Mouse (Mus musculus) cerebellum, adult (tissue): ENCODE results near the gene Heatr6.

Source experiments
- ATAC-seq: cut with Nextera tagmentation; 2 replicates; pipeline ENCODE4 v1.9.2; 2017; ENCODE audit warnings: mild to moderate bottlenecking, moderate library complexity, mixed read lengths; ENCODE audit not compliant: insufficient number of reproducible peaks, low FRiP score, low TSS enrichment

The Heatr6 gene

DNA sequence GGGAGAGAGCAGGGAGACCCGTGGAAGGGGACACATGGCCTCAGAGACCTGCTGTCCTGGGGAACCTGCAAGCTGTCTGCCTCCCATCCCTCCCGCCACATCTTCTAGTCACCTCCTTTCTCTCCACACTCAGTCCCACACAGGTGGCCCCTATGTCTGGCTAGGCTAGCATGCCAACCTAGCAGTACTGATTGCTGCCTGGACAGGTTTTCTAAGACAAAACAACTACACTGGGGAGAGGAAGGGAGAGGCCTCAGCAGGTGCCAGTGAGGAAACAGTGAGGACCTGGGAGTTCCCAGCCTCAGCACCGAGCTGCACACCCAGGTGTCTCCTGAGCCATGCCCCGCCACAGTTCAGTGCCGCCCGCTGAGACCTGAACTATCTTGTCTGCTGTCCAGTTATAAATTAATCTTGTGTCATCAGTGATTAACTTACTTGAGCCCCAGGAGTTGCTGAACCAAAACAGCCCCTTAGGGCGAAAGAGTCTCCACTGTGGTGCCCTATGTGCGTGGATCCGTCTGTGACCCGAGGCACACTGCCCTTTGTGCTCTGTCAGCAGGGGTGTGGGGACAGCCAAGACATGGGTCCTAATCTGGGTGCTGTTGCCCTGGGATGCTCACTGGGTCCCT, 43.6 kb downstream of the Heatr6 start:
- ATAC-seq: no peak

- no peak for ATAC-seq
Observed at GRCm38 (mm10) chr11:83799871-83800430, 46.5 kb downstream of the Heatr6 start.

GRCm38 (mm10) chr11:83802166-83802565, 48.7 kb downstream of the Heatr6 start:
- no peak for ATAC-seq

GRCm38 (mm10) chr11:83802581-83802980, 49.1 kb downstream of the Heatr6 start:
- no peak for ATAC-seq

DNA sequence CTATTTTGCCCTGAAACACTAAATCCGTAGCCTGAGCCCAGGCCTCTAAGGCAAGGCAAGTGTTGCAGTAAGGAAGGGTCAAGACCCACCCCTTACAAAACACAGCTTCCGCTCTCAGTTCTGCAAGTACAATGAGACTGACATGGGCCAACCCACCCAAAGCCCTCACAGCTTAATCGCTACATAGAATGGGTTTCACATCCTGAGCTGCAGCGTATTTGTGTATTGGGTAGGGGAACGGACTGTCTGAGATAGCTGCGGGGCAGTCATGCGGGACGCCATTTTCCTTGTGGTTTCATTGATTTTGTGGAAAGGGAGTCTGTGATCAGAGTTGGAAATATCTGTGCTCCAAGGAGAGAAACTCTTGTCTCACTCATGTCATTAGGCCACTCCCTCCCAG, 56.9 kb downstream of the Heatr6 start:
- ATAC-seq: no peak

DNA sequence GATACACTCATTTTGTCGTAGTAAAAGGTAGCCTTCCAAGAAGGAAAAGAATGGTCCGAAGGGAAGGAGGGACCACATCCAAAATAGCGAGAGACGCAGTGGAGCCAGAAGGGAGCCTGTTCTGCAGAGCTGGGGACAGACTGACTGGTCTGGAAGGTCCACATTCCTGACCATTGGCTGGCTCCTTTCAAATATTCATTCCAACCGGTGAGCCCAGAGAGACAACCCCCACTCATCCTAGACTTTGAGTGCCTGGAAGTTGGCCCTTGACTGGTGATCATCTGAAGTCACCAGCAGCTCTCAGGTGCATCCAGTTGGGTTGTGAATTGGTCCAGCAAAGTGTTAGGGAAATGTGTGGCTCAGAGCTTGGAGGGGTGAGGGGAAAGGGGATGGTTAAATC, 61.7 kb downstream of the Heatr6 start:
- ATAC-seq: no peak

DNA sequence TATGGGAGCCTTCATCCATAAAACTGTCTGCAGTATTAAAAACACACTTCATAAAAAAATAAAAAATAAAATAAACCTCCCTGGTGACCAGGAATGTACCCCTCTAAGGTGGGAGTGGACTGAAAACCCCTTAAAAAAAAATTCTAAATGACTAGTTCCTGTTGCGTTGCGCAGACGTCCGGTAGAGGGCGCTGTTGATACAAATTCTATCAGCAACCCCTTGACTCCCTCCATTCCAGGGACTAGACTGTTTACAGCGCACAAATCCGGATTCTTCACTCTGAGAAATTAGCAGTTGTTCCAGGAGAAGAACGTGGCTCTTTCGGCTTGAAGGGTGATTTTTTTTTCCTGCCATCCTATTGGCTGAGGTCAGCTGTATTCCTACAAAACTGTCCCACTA, 62.1 kb downstream of the Heatr6 start:
- ATAC-seq: no peak

GRCm38 (mm10) chr11:83817048-83817447, 63.6 kb downstream of the Heatr6 start:
- ATAC-seq: no peak

DNA sequence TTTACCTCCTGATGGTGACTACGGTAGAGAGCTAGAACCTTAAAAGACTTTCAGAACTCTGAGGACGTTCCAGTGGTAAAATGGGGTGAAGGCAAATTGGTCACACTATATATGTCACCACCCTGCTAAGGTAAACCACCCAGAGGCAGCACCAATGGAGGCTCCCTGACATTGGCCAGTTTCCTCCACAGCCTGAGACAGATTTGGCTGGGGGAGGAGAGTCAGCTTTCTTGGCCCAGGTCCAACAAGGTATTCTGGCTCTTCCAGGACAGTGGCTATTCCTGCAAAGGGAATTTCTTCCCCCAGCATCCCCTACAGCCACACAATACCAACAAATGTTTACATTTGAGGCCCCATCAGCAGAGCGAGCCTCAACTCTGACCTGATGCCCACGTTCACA, 64.5 kb downstream of the Heatr6 start:
- no peak for ATAC-seq

- no peak for ATAC-seq
Observed at GRCm38 (mm10) chr11:83818591-83819127, 65.2 kb downstream of the Heatr6 start.

- no peak for ATAC-seq
Observed at GRCm38 (mm10) chr11:83819806-83820483, 66.4 kb downstream of the Heatr6 start.

DNA sequence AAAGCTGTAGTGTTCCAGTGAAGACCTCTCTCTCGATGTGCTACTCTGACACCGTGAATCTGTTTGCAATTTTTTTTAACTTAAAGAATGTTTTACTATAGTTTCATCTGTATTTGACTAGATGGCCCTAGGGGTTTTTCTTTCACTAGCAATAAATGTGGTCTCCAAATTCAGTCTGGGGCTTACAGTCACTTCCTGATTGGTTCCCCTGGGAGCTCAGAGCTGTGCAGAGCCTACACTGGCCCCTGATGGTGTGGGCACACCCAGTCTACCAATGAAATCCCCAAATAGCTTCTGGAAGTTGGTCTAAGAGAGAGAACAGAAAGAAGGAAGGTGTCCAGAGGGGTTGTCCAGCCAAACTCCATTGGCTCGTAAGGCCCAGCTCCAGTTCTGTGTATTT, 72.6 kb downstream of the Heatr6 start:
- ATAC-seq: no peak

GRCm38 (mm10) chr11:83828553-83829142, 75.2 kb downstream of the Heatr6 start:
- no peak for ATAC-seq

- no peak for ATAC-seq
Observed at GRCm38 (mm10) chr11:83832389-83832788, 78.9 kb downstream of the Heatr6 start.
